Mouse (Mus musculus): Measurements from ENCODE around the gene Fbxo48. TPM values are rescaled to one million over a fixed set of nuclear protein-coding genes. Genes with fewer than 3 reads are reported as not detected.
A peak's percentile ranks its signal among the peaks of the same experiment; 100 is the strongest.

The Fbxo48 gene
- polyA plus RNA-seq, 1 experiment from 2014 or later = 3.0 TPM

- Histone ChIP-seq H3K4me3 (ENCODE audit: low read depth, low read length) (no peak overlapping the region), H3K9me3 (ENCODE audit: control insufficient read depth, low read length) (no peaks in the 10 kb centered on the region), H3K27me3 (replicated peaks; ENCODE audit: control insufficient read depth, insufficient read depth, low read length) (no peaks in the 10 kb centered on the region), H3K4me2 (no peak overlapping the region), H3K27ac (ENCODE audit: low read depth, low read length) (no peak overlapping the region), H3K9ac (ENCODE audit: low read depth, low read length) (no peak overlapping the region), H3K36me3 (ENCODE audit: control insufficient read depth, insufficient read depth, low read length) (no peaks in the 10 kb centered on the region), H3K4me1 (replicated peaks; ENCODE audit: control insufficient read depth, insufficient read depth, low read length) (peaks cover 6% of the 10 kb centered on the region)
- WGBS = 55% methylated on average over 9 of the region's 9 CpGs
- peak; percentile 26 for DNase-seq (ENCODE audit: low spot score)
- no peak for ATAC-seq (replicated peaks; ENCODE audit: low FRiP score)
Measured at GRCm38 (mm10) chr11:17000353-17001334, 49.5 kb downstream of the Fbxo48 start.

GRCm38 (mm10) chr11:17002739-17003373 lies 51.7 kb downstream of the Fbxo48 start:
- no peak overlapping the region for H3K27ac ChIP-seq (ENCODE audit: low read depth, low read length)
- WGBS = 55% methylated on average over 7 of the region's 7 CpGs
- no peaks in the 10 kb centered on the region for H3K36me3 ChIP-seq (ENCODE audit: control insufficient read depth, insufficient read depth, low read length)
- no peak overlapping the region for H3K9ac ChIP-seq (ENCODE audit: low read depth, low read length)
- no peaks in the 10 kb centered on the region for H3K9me3 ChIP-seq (ENCODE audit: control insufficient read depth, low read length)
- H3K27me3 ChIP-seq (replicated peaks; ENCODE audit: control insufficient read depth, insufficient read depth, low read length) = no peaks in the 10 kb centered on the region
- H3K4me3 ChIP-seq (ENCODE audit: low read depth, low read length) = no peak overlapping the region
- peaks cover 6% of the 10 kb centered on the region for H3K4me1 ChIP-seq (replicated peaks; ENCODE audit: control insufficient read depth, insufficient read depth, low read length)
- DNase-seq (ENCODE audit: low spot score) (peak; percentile 20), ATAC-seq (replicated peaks; ENCODE audit: low FRiP score) (0 out of 2 replicates have a peak, but pooled peaks have one; percentile 16)
- H3K4me2 ChIP-seq = peak overlapping the region; percentile 43; the same call in 1 of the 2 replicates

GRCm38 (mm10) chr11:17003757-17004156 lies 52.6 kb downstream of the Fbxo48 start:
- ATAC-seq (replicated peaks; ENCODE audit: low FRiP score) = no peak

More at GRCm38 (mm10) chr11:17003757-17004156, 52.6 kb downstream of the Fbxo48 start:
- DNase-seq (ENCODE audit: low spot score) = peak; percentile 16
- no peaks in the 10 kb centered on the region for H3K9me3 ChIP-seq (ENCODE audit: control insufficient read depth, low read length)
- H3K36me3 ChIP-seq (ENCODE audit: control insufficient read depth, insufficient read depth, low read length) = no peaks in the 10 kb centered on the region
- no peak overlapping the region for H3K9ac ChIP-seq (ENCODE audit: low read depth, low read length)
- 0 out of 2 replicates have a peak overlapping the region, but pooled peaks have one; percentile 25 for H3K4me2 ChIP-seq
- peaks cover 6% of the 10 kb centered on the region for H3K4me1 ChIP-seq (replicated peaks; ENCODE audit: control insufficient read depth, insufficient read depth, low read length)
- no peaks in the 10 kb centered on the region for H3K27me3 ChIP-seq (replicated peaks; ENCODE audit: control insufficient read depth, insufficient read depth, low read length)
- H3K4me3 ChIP-seq (ENCODE audit: low read depth, low read length) = no peak overlapping the region
- 58% methylated on average over 3 of the region's 3 CpGs for WGBS
- H3K27ac ChIP-seq (ENCODE audit: low read depth, low read length) = peak overlapping the region; percentile 0; the same call in 1 of the 2 replicates

Other genes starting within 250 kb of the Fbxo48 start
- gene Egfr, start 199.2 kb upstream of the Fbxo48 start, polyA plus RNA-seq (2014; fragmentation: Nextera tagmentation; extraction: Ambion mirVana) = 2.4 and 3.7 TPM in 2 replicates
- gene Cnrip1, start 100.2 kb downstream of the Fbxo48 start, polyA plus RNA-seq (2014; fragmentation: Nextera tagmentation; extraction: Ambion mirVana) = 11.8 and 13.0 TPM in 2 replicates
- gene Plek, start 101.0 kb downstream of the Fbxo48 start, polyA plus RNA-seq (2014; fragmentation: Nextera tagmentation; extraction: Ambion mirVana) = 59.8 and 66.0 TPM in 2 replicates
- 79.5 and 88.8 TPM in 2 replicates for gene Ppp3r1, start 207.9 kb downstream of the Fbxo48 start, polyA plus RNA-seq (2014; fragmentation: Nextera tagmentation; extraction: Ambion mirVana)
- gene Wdr92, start 230.7 kb downstream of the Fbxo48 start, polyA plus RNA-seq (2014; fragmentation: Nextera tagmentation; extraction: Ambion mirVana) = 34.0 and 35.9 TPM in 2 replicates

All from liver, embryonic 11.5 days (tissue).